Comparison of ENCODE assay signal across 7 mouse cellular contexts in the genomic region with DNA sequence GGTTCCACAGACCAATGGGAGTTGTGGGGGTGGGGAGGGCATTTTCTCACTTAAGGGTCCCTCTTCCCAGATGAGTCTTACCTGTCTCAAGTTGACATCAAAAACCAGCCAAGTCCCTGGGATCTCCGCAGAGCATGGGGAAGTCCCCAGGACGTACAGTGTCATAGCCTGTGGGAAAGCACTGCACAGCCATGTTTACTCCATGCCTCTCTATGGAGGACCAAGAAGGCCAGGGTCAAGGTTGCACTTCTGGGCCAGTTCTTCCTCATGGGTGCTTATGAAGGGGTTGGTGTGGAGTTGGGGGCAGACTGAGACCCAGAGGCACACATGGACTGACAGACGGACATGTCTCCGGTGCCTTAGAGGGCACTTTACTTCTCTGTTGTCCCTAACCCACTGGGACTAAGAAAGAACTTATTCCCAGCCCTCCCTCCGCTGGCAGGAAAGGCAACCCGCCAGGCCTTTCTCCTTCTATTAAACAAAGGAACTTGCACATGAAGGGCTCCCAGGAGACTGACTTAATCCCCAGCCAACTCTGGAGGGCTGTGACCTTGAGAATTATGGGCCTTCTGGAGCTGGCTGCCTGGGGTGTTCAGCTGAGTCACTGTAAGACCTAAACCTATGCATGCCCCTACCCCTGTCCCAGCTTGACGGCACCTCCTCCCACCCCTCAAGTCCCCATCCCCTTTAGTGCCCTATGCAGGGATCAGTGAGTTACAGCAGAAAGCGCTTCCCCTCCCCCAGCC.
A peak's percentile ranks its signal among the peaks of the same experiment; 100 is the strongest.
DNase-seq lines count a peak whose midpoint lies in the region.

No protein-coding gene starts in this region.

- DNase-seq in ES-CJ7 (ENCODE audit: low read depth, low spot score) = peak; percentile 83
- DNase-seq in R1 (ENCODE audit: low read depth, low spot score) = peak; percentile 94
- peak; percentile 41 for DNase-seq in heart, postnatal 25 days (ENCODE audit: low spot score)
- DNase-seq in lung, adult 18-20 months = peak; percentile 59 to 63
- no peak for DNase-seq in right cerebral cortex, postnatal 10 days (ENCODE audit: low spot score in 2 of 2)
- no peak for DNase-seq in urinary bladder, adult 18-20 months (ENCODE audit: low spot score in 2 of 2)
- DNase-seq in thymus, postnatal 10 days (ENCODE audit: low spot score in 2 of 2) = no peak

- intact Hi-C loops in heart, postnatal 25 days (cut with DNase I) = loop anchor here (2.0 kb wide), 1 partner anchor 15 kb away; no protein-coding TSS in a partner anchor

Comparison
In these comparisons a context has a peak if more than half of its experiments do, and no peak if none do; other contexts are left out.
1. DNase-seq: peak in ES-CJ7 (single experiment), R1 (single experiment), heart, postnatal 25 days (single experiment) and lung, adult 18-20 months (2 of 2); none in right cerebral cortex, postnatal 10 days (0 of 2), urinary bladder, adult 18-20 months (0 of 2) and thymus, postnatal 10 days (0 of 2).